Mouse (Mus musculus): ENCODE results near the gene Rab11fip3.

DNA sequence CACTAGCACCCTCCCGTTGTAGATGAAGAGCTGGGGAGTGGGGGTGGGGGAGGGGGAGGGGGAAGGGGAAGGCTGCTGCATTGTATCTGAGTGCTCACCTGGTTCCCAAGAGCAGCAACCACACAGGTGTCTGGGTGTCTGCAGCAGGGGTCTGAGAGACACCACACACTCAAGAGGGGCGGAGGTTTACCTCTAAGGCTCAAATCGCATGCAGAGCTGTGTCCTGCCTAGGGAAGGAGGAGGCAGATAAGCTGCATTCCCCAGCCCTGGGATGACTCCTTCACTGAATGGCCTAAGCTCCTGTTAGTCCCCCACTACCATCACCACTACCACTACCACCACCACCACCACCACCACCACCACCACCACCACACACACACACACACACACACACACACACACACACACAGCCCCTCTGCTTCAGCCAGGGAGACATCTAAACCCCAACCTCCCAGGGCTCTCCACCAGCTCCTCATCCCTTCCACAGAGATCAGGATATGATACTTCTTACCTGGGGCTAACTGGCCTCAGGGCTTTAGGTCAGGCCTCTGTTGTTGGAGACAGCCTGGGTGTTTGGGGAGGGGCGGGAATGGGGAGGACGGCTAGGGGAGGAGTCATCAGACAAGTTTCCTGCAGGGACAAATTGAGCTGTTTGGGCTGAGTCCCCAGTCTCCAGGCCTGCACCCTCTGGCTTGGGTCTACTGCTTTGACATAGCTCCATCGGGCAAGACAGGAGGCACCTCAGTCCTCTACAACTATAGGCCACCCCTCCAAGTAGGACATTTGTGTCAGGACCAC is 124.8 kb downstream of the Rab11fip3 start, which contains the start of the genes Pigq and Nhlrc4:
- no peak for TF ChIP-seq CTCF (IDR thresholded peaks at IDR 0.05; ENCODE audit: control insufficient read depth, insufficient read depth, insufficient read length)
- TF ChIP-seq USF1 (IDR thresholded peaks at IDR 0.05; ENCODE audit: low read depth), result no peak
- TF ChIP-seq CEBPB (IDR thresholded peaks at IDR 0.05; ENCODE audit: low read depth), result no peak
- no peak for TF ChIP-seq MAX (IDR thresholded peaks at IDR 0.05)
- no peak for TF ChIP-seq MYOG (IDR thresholded peaks at IDR 0.05; ENCODE audit: control insufficient read depth, extremely low read depth, insufficient read length)
- no peak for TF ChIP-seq MYOD1 (IDR thresholded peaks at IDR 0.05; ENCODE audit: control insufficient read depth, insufficient read length, low read depth)
